Mouse (Mus musculus): ENCODE measurements around the gene Slf1.
"Not testable (repeated sequence)": the region's sequence is repeated elsewhere in the genome, so short reads cannot be mapped to it uniquely, and the experiment has no call there.

Gene Slf1

GRCm38 (mm10) chr13:77134931-77135620, at the start of gene Slf1, which contains the start of gene 2210408I21Rik:
Slf1 (minus strand) TSS chr13:77135473.
2210408I21Rik (plus strand) TSS chr13:77135540.
- peak; percentile 89 for DNase-seq (ENCODE audit: low spot score)

DNA sequence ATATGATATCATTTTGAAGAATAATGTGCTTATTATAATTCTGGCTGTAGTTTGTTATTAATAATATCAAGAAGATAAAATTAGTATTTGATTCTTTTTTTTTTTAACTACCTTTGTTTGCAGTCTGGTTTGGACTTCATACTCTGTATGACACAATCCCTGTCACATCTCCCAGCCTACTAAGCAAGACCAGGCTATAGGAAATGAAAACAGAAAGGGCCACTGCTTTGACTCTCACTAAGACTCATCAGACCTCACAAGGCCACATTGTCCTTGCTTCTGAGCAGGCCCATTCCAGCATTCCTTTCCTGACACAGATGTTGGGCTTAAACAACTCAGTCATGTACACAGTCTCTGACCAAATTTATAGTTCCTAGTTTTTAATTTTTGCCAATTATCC, 42.7 kb upstream of the Slf1 start:
- DNase-seq (ENCODE audit: low spot score): no peak

DNA sequence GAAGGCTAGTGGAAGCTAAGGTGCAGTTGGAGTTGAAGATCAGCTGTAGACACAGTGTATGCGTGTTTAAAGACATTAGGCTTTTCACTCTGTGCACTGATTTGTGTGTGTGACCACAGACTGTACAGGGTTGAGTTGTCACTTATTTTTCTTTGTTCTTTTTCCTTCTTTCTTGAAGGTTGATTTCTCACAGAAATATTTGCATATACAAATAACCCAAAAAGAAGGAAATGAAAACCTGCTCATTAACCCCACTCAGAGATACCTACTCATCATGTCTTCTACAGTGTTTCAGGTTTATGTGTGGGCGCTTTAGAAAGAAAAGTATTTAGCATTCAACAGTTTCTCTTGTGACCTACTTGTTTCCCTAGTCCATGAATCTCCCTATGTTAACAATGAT, 5.6 kb upstream of the Slf1 start:
- no peak for DNase-seq (ENCODE audit: low spot score)

GRCm38 (mm10) chr13:77135621-77135981, 328 bp upstream of the Slf1 start:
- DNase-seq (ENCODE audit: low spot score): no peak

DNA sequence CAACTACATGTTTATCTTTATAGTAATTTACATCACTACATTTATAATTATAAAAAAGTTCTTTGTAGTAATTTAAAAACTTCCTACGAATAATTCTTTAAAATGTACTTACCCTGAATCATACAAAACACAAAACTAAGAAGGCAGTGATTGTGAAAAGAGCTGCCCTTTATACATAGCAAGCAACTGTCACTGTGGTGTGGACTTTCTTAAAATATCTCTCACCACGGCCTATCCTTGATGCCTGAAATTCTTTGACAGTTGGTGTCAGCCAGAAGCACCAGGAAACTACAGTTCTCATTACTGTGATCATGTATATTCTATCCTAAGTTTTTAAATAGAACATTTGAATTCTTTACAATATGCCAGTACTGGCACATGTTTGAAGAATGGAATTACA, 4.1 kb downstream of the Slf1 start:
- DNase-seq (ENCODE audit: low spot score): no peak

DNA sequence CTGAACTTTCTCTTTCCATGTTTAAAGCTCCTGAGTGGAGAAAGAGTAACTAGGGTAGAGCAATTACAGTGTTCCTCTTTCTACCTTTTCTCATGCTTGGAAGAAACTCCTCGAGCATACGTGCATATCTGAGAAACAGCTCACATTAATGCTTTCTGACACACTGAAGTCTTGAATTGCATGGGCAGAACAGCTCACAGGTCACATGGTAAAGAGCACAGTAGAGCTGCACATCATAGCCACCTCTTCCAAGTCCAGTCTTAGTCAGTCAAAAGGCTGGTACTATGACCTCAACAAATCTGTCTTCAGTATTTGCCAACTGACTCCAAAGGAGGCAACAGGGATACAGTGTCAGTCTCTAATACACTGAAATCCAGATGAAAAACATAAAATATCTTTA, 7.0 kb downstream of the Slf1 start:
- no peak for DNase-seq (ENCODE audit: low spot score)

DNA sequence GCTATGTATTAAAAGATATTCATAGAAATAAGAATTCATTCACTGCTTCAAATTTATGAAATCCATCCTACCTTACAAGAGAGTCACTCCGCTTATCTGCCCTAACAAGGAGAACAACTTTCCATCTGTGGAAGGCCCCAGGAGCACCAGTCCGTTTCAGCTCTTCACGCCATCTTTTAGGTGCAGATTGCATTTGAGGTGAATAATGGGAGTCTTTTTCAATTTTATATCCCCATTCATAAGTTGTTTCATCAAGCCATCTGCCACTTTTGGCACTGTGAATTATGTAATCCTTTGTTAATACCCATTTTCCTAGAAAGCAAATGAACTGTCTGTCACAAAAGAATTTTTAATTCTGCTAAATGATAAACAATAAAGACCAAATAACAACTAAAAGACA, 10.1 kb downstream of the Slf1 start:
- no peak for DNase-seq (ENCODE audit: low spot score)

- no peak for DNase-seq (ENCODE audit: low spot score)
Measured at GRCm38 (mm10) chr13:77118695-77119094, 16.6 kb downstream of the Slf1 start.

DNA sequence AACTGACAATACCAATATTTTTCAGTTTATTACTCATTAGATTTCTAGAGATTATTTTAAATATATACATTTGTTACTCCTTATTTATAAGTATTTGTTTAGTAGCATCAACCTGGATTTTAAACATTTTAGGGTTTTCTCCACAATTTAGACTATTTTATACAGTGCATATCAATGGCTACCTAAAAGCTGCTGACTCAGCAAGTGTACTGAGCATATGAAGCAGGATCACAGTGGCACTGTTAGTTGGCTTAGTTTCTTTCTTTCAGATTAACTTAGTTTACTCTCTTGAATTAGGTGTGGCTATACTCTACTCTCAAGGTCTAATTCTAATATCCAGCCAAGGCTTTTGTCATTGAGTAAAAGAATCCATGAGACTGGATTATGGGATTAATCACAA, 27.5 kb downstream of the Slf1 start:
- no peak for DNase-seq (ENCODE audit: low spot score)

- DNase-seq (ENCODE audit: low spot score): not testable (repeated sequence)
Measured at GRCm38 (mm10) chr13:77092876-77093275, 42.4 kb downstream of the Slf1 start.

- DNase-seq (ENCODE audit: low spot score): no peak
Measured at GRCm38 (mm10) chr13:77072030-77072429, 63.2 kb downstream of the Slf1 start.

DNA sequence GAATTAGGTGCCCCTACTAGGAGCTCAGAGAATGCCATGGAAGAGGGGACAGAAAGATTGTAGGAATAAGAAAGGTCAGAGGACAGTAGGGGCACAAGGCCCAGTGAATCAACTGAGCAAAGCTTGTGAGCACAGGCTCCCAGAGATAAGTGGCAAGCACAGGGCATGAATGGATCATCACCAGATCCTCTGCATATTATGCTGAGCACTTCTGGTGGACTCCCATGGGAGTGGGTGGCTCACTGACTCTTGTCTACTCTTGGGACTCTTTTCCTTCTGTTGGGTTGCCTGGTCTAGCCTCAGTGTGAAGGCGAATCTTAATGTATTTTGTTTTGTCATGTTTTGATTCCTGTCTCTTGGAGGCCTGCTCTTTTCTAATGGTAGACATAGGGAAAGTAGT, 66.4 kb downstream of the Slf1 start:
- DNase-seq (ENCODE audit: low spot score): no peak

DNA sequence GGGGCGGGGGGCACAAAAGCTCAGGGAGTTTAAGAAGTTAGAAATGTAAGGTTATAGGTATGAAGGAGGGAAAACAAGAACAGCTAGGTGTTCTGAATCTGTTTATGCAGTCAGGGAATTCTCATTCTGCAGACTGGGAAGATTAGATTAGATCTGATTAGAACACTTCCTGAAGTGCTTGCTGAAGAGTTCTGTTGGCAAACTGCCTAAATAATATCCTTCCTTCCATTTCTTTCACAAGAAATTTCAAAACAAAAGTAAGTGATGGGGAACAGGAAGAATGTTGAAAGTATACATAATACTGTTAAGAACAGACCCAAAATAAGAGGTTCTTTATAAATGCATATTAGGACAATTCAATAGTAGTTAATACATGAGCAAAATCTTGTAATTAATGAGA, 72.1 kb downstream of the Slf1 start:
- no peak for DNase-seq (ENCODE audit: low spot score)

DNA sequence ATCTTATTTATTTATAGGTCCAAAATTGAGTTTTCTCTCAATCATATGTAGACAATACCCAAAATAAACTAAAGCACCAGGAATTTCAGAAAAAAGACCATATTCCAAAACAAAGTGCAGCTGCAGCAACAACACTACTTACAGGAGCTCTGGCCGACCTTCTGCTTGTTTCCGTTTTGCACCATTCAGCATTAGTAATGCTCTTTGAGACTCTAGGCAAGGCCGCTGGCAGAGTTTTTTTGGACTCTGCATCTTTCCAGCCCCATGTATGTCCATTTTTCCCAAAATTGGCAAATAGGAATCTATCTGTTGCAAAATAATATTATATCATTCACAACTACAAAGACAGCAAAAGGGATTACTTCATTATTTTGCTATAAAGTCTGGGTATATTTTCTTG, 85.5 kb downstream of the Slf1 start:
- DNase-seq (ENCODE audit: low spot score): no peak

DNA sequence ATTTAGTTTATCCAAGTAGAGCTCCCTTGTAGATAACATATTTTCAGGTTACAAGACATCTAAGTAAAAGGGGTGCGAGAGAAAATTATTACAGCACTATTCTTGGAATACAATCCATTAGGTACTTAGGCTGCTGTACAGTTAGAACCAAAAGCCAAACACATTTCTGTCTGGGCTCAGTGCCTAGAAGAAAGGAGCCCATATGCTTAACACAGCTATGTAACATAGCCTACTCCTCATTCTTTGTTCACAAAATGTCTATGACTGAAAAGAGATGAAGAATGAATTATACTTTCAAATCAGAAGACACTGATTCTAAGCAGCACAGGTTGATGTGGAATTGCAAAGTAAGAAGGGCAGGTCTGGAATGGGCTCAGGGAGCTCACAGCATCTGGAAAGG, 86.8 kb downstream of the Slf1 start:
- DNase-seq (ENCODE audit: low spot score): no peak

DNA sequence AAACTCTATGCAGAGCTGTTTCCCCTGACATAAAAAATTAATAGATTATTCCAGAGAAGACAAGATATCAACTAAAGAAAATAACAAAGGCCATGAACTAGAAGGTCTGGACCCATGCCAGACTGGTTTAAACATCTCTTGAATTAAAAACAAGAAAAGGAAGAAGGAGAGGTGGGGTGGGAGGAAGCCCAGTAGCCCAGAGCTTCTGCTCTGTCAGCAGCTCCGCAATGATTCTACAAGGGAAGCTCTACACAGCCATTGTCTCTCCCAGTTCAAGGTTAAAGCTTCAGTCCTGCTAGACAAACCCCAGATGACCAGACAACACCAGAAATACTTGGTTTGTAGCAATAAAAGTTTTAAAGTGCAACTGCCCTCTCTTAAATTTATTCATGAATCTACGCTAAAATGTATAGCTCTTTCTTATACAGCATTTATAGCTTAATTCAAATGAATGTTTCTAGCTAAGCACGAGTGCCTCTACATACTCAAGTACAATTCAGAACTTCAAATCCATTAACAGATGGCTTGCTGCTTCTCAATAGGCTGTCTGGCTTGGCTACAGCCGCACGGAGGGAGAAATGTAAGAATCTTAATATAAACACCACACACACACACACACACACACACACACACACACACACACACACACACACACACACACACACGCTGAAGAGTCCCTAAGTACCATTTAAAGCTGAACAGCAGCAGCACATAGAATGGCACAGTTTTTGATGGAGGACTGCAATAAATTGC, 87.9 kb downstream of the Slf1 start:
- no peak for DNase-seq (ENCODE audit: low spot score)

GRCm38 (mm10) chr13:77046416-77046815, 88.9 kb downstream of the Slf1 start:
- DNase-seq (ENCODE audit: low spot score): no peak

DNA sequence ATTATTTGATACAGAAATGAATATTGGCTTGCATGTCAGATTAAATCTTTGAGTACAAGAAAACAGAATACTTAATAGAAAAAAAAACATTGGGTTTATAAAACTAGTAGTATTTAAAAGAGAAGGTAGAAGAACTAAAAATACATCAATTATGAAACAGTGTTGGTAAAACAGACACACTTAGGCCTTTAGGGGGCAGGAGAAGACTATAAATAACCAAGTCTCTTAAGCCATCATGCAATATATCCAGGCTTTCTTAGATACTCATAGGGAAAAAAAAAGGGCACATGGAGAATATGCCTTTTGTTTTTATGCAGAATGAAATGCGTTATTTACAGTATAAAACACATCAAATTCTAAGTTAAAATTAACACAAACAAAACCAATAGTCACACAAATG, 89.9 kb downstream of the Slf1 start:
- DNase-seq (ENCODE audit: low spot score): no peak

DNA sequence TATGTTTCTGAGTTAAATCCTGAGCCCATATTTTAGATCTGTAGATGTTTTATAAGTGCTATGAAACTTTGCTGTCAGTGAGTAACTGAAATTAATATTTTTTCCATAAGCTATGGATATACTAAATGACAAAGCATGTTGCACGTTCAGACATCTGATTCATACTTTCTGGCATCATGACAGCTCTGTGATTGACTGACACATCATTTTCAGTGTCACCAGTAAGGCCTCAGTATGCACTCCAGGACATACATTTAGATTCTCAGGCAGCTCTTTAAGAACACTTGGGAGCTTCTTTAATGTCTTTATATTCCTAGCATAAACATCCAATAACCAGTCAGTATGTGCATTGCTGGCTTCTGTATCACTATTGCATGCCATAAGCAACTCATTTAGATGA, 91.9 kb downstream of the Slf1 start:
- no peak for DNase-seq (ENCODE audit: low spot score)

- no peak for DNase-seq (ENCODE audit: low spot score)
Measured at GRCm38 (mm10) chr13:77029594-77029993, 105.7 kb downstream of the Slf1 start.

GRCm38 (mm10) chr13:77018851-77019250, 116.4 kb downstream of the Slf1 start:
- no peak for DNase-seq (ENCODE audit: low spot score)

DNA sequence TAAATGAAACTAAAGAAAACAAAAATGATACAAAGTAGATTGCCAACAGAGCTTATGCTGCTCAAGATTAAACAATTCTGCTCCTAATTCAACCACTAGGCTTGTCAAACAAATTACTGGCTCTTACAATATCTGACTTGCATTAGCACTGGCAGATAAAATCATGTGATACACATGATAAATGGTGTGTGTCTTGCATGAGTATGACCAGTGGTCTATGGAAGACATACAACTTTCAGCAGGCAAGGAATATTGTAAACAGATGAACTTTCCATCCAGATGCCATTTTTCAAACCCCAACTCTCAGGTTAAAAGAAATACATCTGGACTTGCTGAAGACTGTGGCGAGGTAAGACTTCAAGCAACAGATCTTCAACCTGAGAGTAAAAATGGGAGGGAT, 131.6 kb downstream of the Slf1 start:
- no peak for DNase-seq (ENCODE audit: low spot score)

DNA sequence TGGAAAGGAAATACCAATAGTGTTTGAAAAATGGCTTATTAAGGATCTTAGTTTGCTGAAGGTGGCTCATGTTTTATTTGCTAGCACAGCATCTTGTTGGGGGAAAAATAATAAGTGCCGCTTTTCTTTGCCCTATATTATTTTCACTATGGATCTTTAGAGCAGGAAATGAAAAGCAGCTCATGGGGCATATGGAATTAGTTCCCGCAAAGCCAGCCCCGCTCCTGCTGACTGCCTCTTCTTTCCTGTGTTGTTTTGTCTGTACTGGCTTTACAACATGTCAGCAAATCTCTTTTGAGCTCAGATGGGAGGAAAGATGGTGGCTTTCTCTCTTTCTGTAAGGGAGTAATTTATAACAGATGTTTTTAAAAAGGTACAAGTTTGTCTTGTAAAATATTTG, 132.6 kb downstream of the Slf1 start:
- DNase-seq (ENCODE audit: low spot score): no peak

All from yolk sac, embryonic 10.5 days (tissue).